Mouse (Mus musculus) heart, postnatal 4 days (tissue): ENCODE results near the gene Wrnip1. TPM values are rescaled to one million over a fixed set of nuclear protein-coding genes. Genes with fewer than 3 reads are reported as not detected.

Source experiments
- DNase-seq: peaks from one replicate; pipeline ENCODE4 v3.0.0; 2021
- total RNA-seq, 2 experiments: library from RNA; stranded (reverse); gene quantifications; 2 replicates each; pipeline ENCODE4 v1.2.3; 2021

The Wrnip1 gene
- total RNA-seq, 2 experiments from 2014 or later, result 25.4 to 29.8 TPM

GRCm38 (mm10) chr13:32807624-32808023, 5.8 kb downstream of the Wrnip1 start:
- no peak for DNase-seq

- DNase-seq, result no peak
These were observed 17.4 kb downstream of the Wrnip1 start for GRCm38 (mm10) chr13:32819241-32819640.

DNA sequence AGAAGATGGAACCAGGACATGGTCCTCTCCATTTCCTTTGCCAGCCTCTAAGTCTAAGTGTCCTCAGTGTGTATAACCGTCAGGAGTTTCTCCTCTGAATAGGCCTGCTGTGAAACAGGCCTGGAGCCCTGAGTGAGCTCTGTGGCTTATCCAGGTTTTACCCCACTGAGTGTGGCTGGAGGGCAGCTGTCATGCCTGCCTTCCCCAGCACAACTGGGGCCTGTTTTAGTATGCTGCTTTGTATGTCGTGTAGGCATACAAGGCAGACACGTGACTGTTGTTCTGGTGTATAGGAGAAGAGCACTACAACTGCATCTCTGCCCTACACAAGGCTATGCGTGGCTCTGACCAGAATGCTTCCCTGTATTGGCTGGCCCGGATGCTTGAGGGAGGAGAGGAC, 18.1 kb downstream of the Wrnip1 start:
- no peak for DNase-seq

DNA sequence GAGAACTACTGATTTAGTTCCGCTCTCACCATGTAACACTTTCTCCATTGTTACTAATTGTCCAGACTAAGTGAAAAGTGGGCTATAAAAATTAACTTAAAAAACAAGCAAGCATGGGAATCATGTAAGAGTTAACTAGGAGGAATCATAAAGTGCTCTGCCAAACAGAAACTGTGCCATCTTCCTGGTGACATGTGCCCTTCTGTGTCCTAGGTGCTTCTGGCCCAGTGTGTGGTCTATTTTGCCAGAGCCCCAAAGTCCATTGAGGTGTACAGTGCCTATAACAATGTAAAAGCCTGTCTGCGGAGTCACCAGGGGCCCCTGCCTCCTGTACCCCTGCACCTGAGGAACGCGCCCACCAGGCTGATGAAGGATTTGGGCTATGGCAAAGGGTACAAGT, 19.8 kb downstream of the Wrnip1 start:
- DNase-seq, result no peak

DNA sequence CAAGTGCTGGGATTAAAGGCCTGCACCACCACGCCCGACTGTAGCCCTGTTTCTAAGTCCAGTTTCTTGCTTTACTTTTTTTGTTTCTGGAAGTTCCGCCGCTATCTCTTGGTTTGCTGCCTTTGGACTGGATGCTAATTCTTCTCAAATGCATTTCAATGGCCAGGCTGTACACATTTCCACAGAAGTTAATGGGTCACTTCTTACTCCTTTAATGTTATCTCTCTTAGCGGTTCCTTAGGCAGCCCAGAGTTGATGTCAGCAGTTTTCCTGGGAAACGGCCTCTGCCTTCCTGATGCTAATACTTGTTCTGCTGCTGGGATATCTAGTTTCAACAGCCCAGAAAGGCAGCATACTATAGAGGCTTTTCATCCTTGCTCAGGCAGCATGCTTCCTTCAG, 21.3 kb downstream of the Wrnip1 start:
- no peak for DNase-seq

GRCm38 (mm10) chr13:32824377-32825330, 22.8 kb downstream of the Wrnip1 start:
- DNase-seq, result no peak

- DNase-seq, result no peak
These were observed 23.7 kb downstream of the Wrnip1 start for GRCm38 (mm10) chr13:32825546-32825945.

- DNase-seq, result no peak
These were observed 25.4 kb downstream of the Wrnip1 start for GRCm38 (mm10) chr13:32827111-32827822.

GRCm38 (mm10) chr13:32827951-32828350, 26.1 kb downstream of the Wrnip1 start:
- peak; percentile 69 for DNase-seq

GRCm38 (mm10) chr13:32828886-32829285, 27.0 kb downstream of the Wrnip1 start:
- no peak for DNase-seq

- DNase-seq, result no peak
These were observed 29.9 kb downstream of the Wrnip1 start for GRCm38 (mm10) chr13:32831505-32832273.

DNA sequence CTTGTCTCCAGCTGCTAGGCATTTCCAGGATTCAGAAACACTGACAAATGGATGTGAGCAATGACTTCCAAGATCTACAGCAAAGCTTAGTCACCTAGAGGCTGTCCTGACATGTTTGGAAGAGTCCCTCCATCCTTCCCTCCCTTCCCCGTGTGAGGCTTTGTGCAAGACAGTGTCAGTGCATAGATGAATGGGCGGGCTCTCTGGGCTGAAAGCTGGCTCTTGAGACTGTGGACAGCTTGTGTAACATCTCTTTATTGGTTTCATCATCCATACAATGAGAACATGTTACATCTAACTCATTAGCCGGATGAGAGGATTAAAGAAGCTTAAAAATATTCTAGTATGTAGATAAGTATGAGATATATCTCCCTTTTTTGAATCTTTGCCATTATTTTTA, 30.9 kb downstream of the Wrnip1 start:
- no peak for DNase-seq

DNA sequence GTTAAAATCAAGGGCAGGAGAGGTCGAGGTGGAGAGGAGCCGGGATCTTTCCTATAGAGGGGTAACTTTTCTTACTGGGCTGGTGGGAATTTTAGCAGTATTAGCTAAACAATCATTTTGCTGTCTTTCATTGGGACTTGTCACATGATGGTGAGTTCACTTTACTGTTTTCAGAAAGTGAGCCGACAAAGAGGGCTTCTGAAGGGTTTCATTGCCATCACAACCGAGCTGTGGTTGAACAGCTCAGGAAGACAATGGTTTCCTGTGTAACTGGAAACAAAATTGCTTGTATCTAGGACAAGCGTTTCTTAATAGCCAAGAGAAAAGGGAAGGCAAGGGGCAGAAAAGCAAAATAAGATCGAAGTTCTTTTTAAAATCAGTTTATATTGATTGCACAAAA, 31.4 kb downstream of the Wrnip1 start:
- DNase-seq, result no peak

GRCm38 (mm10) chr13:32834513-32834912, 32.7 kb downstream of the Wrnip1 start:
- DNase-seq, result no peak

DNA sequence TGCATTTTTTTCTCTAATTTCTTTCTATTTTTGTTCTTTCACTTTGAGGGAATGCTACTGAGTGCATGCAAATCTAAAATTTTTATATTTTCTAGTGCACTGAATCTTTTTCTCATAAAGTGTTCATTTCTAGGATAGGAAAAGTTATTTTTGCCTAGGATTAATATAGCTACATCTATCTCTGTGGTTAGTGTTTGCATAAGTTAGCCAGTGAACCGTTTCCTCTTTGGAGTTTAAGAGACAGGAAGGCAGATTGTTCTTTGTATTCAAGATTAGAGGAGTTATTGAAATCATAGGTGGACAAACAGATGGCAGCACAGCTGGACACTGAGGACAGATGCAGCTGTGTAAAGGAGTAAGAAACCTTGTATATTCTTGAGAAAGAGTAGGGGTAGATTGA, 37.5 kb downstream of the Wrnip1 start:
- no peak for DNase-seq

DNA sequence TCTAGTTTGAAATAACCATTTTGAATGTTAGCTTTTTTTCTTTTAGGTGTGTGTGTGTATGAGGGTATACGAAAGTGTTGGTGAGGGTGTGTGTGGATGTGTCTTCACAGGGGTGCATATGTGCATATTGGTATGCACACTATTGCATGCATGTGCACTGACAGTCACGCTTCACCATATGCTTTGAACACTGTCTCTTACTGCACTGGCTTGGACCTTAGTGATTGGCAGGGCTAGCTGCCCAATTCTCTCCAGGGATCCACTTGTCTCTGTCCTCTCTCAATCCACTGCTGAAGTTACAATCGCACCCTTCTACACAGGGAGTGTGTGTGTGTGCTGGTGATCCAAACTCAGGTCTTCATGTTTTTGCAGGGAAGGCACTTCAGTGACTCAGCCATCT, 39.5 kb downstream of the Wrnip1 start:
- no peak for DNase-seq

DNA sequence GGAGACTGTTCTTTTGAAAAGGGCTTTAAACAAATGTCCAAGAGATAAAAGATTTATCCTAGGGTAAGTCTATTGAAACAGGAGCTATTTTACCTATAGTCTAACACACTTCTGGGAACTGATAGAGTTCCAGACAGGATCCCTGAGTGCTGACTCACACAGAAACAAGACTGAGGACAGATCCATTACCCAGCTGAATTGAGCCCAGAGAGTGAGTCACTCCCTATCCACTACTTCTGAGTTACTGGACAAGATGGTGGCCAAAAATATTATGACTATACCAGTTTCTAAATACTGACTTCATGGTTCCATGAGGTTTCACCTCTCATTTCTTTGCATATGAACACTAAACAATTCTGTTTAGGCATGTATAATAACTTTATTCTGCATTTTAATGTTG, 44.4 kb downstream of the Wrnip1 start:
- no peak for DNase-seq

GRCm38 (mm10) chr13:32849092-32849491, 47.3 kb downstream of the Wrnip1 start:
- no peak for DNase-seq

DNA sequence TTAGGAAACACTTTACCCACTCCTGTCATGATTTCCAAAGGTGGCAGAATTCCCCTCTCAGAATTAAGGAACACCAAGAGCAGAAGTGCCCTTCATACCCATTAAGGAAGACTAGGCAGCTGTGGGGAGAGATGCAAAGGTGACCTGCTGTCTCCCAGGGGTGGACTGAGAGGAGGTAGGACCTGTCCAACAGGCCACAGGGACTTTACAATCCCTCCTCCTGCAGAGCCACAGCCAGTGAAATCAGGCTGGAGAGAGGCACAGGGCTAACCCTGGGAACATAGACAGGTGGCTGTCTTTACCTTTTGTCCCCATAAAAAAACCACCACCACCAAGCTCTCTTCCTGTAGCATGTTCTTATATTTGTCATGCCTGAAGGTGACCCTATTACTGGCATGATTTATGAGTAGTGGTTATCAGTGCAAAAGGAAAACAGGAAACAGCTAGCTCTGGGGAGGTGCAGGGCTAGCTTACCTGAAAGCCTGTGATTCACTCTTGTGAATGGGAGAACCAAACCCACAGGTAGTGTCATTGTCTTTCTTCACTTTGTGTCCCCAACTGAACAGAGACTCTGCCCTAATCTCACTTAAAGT, 47.8 kb downstream of the Wrnip1 start:
- no peak for DNase-seq

- peak; percentile 10 for DNase-seq
These were observed 48.3 kb downstream of the Wrnip1 start for GRCm38 (mm10) chr13:32850156-32850555.

DNA sequence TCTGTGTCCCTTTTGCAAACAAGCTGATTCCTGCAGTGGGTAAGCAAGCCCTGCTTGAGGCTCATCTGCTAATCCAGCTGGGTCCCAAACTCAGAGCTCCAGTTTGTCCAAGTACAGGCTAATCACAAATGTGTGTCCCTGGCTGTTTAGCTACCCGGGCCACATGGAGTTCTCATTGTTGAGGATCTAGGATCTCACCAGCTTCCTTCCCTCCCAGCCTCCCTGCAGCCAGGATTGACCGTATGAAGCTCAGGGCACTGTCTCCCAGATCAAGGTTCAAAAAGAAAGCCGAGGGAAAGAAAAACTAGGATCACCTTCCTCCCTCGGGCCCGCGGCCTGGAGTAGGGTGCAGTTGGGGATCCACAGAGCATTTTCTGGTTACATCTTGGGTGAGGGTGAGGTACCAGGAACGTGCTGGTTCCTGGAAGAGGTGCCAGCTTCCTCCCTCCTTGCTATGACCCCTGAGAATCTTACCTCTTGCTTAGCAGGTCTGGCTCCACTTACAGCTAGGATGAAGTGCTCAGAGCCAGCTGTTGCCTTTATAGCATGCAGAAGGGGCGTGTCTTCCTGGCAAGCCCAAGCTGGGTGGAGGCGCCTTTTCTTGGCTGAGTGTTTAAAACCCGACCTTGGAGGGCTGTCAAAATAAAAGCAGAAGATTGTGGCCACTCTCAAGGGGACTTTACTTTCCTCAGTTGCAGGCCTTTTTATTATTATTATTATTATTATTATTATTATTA, 49.0 kb downstream of the Wrnip1 start, which contains the start of gene Serpinb1a:
Gene Serpinb1a, minus strand, starts transcription at position 518 of the 737 bp plus-strand sequence.
- DNase-seq, result peak; percentile 75

- peak; percentile 55 for DNase-seq
These were observed 50.1 kb downstream of the Wrnip1 start for GRCm38 (mm10) chr13:32851967-32852366.
